Mouse (Mus musculus): ENCODE data around the gene Gm45062.

DNA sequence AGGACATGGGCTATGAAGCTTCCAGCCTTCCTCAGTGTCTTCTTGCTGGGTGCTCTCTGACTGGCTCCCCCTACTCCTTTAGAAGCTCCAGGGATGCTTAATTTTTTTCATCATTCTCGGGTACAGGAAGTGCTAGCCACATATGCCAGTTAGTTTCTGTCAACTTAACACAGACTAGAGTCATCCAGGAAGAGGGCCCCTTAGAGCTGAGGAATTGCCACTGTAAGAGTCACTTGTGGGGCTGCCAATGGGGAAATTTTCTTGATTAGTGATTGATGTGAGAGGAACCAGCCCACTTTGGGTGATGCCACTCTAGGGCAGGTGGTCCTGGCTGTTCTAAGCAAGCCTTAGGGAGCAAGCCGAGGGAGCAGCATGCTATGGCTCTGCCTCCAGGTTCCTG lies 380.3 kb downstream of the Gm45062 start:
- TF ChIP-seq CTCF (IDR thresholded peaks at IDR 0.05; ENCODE audit: low read depth) = no peak
- no peak for TF ChIP-seq EP300 (IDR thresholded peaks at IDR 0.05; ENCODE audit: low read depth)
